Mouse (Mus musculus) intestine, embryonic 16.5 days (tissue): ENCODE measurements around the gene Gm4881. TPM values are rescaled to one million over a fixed set of nuclear protein-coding genes. Genes with fewer than 3 reads are reported as not detected.
"Not testable (repeated sequence)": the region's sequence is repeated elsewhere in the genome, so short reads cannot be mapped to it uniquely, and the experiment has no call there.

Source experiments
- ATAC-seq: fragments of 200-750 bp; cut with Nextera tagmentation; 2 replicates; pipeline ENCODE4 v1.8.0; 2017; ENCODE audit warnings: moderate TSS enrichment, moderate library complexity
- H3K27ac ChIP-seq: fragments of 300-500 bp; sonication (generic); 2 replicates; pipeline ENCODE4 v1.5.1; 2014; ENCODE audit warnings: mild to moderate bottlenecking, low read length
- H3K27me3 ChIP-seq: fragments of 300-500 bp; sonication (generic); replicated peaks from 2 replicates; pipeline ENCODE4 v1.6.1; 2014; ENCODE audit warnings: low read length, control low read depth, mixed read lengths; ENCODE audit not compliant: control insufficient read depth, insufficient read depth
- H3K36me3 ChIP-seq: fragments of 300-500 bp; sonication (generic); 2 replicates; pipeline ENCODE4 v1.6.1; 2014; ENCODE audit warnings: low read length, control low read depth; ENCODE audit not compliant: control insufficient read depth, insufficient read depth
- H3K4me1 ChIP-seq: fragments of 300-500 bp; sonication (generic); 2 replicates; pipeline ENCODE4 v1.6.1; 2014; ENCODE audit warnings: low read length, control low read depth, mixed read lengths; ENCODE audit not compliant: control insufficient read depth, insufficient read depth
- H3K4me2 ChIP-seq: fragments of 300-500 bp; sonication (generic); 2 replicates; pipeline ENCODE4 v1.6.1; 2014; ENCODE audit warnings: low read depth, low read length, control low read depth
- H3K4me3 ChIP-seq: fragments of 300-500 bp; sonication (generic); 2 replicates; pipeline ENCODE4 v1.5.1; 2014; ENCODE audit warnings: mild to moderate bottlenecking, low read length
- H3K9ac ChIP-seq: fragments of 300-500 bp; sonication (generic); 2 replicates; pipeline ENCODE4 v1.6.1; 2014; ENCODE audit warnings: low read depth, low read length
- H3K9me3 ChIP-seq: fragments of 300-500 bp; sonication (generic); 2 replicates; pipeline ENCODE4 v1.6.1; 2016; ENCODE audit warnings: low read length, control low read depth; ENCODE audit not compliant: control insufficient read depth
- WGBS: fragments of 180-500 bp; shearing (Covaris S2); extraction: QIAGEN DNeasy Blood & Tissue Kit; methylation state at CpG from one replicate; pipeline ENCODE4 v1.1.7; 2014; 5-methylcytosine and 5-hydroxymethylcytosine counted together
- polyA plus RNA-seq: library from polyadenylated mRNA; unstranded; fragments of >200 nt; fragmentation: Nextera tagmentation; extraction: Ambion mirVana; gene quantifications from 2 replicates; pipeline ENCODE4 v1.2.1, GENCODE M21; 2015

Gm4881 gene
- polyA plus RNA-seq, 1 experiment from 2014 or later = not detected

DNA sequence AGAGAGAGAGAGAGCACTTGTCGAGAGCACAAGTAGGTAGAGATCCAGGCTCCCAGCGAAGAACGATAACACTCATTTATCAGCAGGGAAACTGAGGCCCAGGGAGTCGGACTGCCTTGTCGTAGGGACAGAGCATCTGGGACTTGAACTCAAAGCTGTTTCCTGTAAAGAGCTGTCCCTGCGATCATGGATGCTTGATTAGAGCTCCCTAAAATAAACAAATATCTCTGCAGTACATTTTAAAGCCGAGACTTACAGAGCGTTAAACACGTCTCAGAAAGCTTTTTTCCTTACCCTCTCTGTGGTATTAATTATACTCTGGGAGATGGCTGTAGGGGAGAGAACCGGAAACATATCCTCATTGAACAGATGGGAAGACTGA is 40.9 kb downstream of the Gm4881 start:
- Histone ChIP-seq H3K4me3 (peak overlapping the region; percentile 76), H3K27ac (peak overlapping the region; percentile 90), H3K4me2 (peak overlapping the region; percentile 83), H3K4me1 (peaks cover 29% of the 10 kb centered on the region), H3K9me3 (no peaks in the 10 kb centered on the region), H3K36me3 (peaks cover 6% of the 10 kb centered on the region; the same call in 1 of the 2 replicates), H3K9ac (peak overlapping the region; percentile 90), H3K27me3 (no peaks in the 10 kb centered on the region)
- ATAC-seq = 0 out of 2 replicates have a peak, but pooled peaks have one; percentile 0
- 20% methylated on average over 10 of the region's 10 CpGs for WGBS

GRCm38 (mm10) chr7:24902630-24903443 is 41.5 kb downstream of the Gm4881 start, which contains the start of gene Arhgef1:
TSS of gene Arhgef1 (plus strand) at chr7:24902912.
- Histone ChIP-seq H3K4me1 (peaks cover 29% of the 10 kb centered on the region), H3K9ac (peak within 1 kb of the TSS; percentile 90), H3K4me3 (peak within 1 kb of the TSS; percentile 76), H3K27me3 (no peaks in the 10 kb centered on the region), H3K36me3 (no peaks in the 10 kb centered on the region), H3K27ac (peak within 1 kb of the TSS; percentile 90), H3K9me3 (no peaks in the 10 kb centered on the region), H3K4me2 (peak within 1 kb of the TSS; percentile 83)
- WGBS = 4% methylated on average over 48 of the region's 68 CpGs
- peak; percentile 55 for ATAC-seq

GRCm38 (mm10) chr7:24902264-24902629 is 42.0 kb downstream of the Gm4881 start:
- no peak for ATAC-seq
- WGBS = 55% methylated on average over 2 of the region's 2 CpGs
- Histone ChIP-seq H3K9ac (peak overlapping the region; percentile 90), H3K9me3 (no peaks in the 10 kb centered on the region), H3K27me3 (no peaks in the 10 kb centered on the region), H3K4me3 (peak overlapping the region; percentile 76), H3K4me2 (peak overlapping the region; percentile 83), H3K36me3 (no peaks in the 10 kb centered on the region), H3K27ac (peak overlapping the region; percentile 90), H3K4me1 (peaks cover 25% of the 10 kb centered on the region)

DNA sequence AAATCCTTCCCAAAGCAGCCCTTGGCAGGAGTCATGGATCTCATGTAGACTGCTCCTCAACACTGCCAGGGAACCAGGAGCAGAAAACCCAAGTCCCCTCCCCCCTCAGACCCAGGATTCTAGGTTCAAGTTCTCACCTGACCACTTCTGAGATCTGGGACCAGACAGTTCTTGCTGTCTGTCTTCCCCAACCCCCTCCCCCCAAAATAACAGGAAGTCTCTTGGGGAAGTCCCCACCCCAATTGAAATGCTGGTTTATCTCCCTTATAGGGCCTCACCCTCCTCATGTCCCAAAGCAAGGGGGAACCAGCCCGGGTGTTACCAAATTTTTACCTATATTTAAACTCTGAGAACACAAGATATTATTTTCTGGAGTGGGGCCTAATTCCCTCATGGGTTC is 42.5 kb downstream of the Gm4881 start:
- Histone ChIP-seq H3K9ac (peak overlapping the region; percentile 90; the same call in 1 of the 2 replicates), H3K36me3 (no peaks in the 10 kb centered on the region), H3K27me3 (no peaks in the 10 kb centered on the region), H3K27ac (peak overlapping the region; percentile 90; the same call in 1 of the 2 replicates), H3K9me3 (no peaks in the 10 kb centered on the region), H3K4me3 (no peak overlapping the region), H3K4me1 (peaks cover 21% of the 10 kb centered on the region), H3K4me2 (0 out of 2 replicates have a peak overlapping the region, but pooled peaks have one; percentile 83)
- WGBS = 56% methylated on average over 1 of the region's 1 CpGs
- no peak for ATAC-seq

- Histone ChIP-seq H3K4me1 (peaks cover 14% of the 10 kb centered on the region), H3K27ac (no peak overlapping the region), H3K9me3 (no peaks in the 10 kb centered on the region), H3K36me3 (no peaks in the 10 kb centered on the region), H3K9ac (no peak overlapping the region), H3K27me3 (no peaks in the 10 kb centered on the region), H3K4me3 (no peak overlapping the region), H3K4me2 (no peak overlapping the region)
- no peak for ATAC-seq
- 72% methylated on average over 6 of the region's 6 CpGs for WGBS
Measured at GRCm38 (mm10) chr7:24901114-24901513, 43.2 kb downstream of the Gm4881 start.

DNA sequence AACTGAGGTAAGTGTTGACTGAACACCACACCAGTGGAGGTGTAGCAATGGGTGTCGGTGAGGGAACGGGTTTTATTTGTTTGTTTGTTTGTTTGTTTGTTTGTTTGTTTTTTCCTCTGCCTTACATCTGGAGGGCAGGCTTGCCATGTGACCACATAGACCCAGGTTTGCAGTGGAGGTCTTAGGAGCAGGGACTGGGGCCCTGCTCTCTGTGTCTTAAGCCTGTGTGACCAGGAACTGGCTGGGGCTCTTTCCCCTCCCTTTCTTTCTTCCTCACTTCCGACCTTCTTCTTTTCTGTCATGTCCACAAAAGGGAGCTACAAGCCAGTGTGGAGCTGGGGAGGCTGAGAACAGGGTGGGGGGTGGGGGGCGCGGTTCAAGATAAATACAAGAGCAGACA is 46.3 kb downstream of the Gm4881 start:
- Histone ChIP-seq H3K27ac (no peak overlapping the region), H3K4me3 (no peak overlapping the region), H3K9me3 (no peaks in the 10 kb centered on the region), H3K4me2 (no peak overlapping the region), H3K9ac (no peak overlapping the region), H3K4me1 (0 out of 2 replicates have a peak, but pooled peaks cover 4% of the 10 kb centered on the region), H3K27me3 (no peaks in the 10 kb centered on the region), H3K36me3 (no peaks in the 10 kb centered on the region)
- no peak for ATAC-seq
- WGBS = 68% methylated on average over 5 of the region's 5 CpGs

GRCm38 (mm10) chr7:24897224-24897623 is 47.1 kb downstream of the Gm4881 start, which contains the start of gene Cd79a:
TSS of gene Cd79a (plus strand) at chr7:24897381.
- Histone ChIP-seq H3K9ac (no peak within 1 kb of the TSS), H3K36me3 (no peaks in the 10 kb centered on the region), H3K4me1 (0 out of 2 replicates have a peak, but pooled peaks cover 3% of the 10 kb centered on the region), H3K27me3 (no peaks in the 10 kb centered on the region), H3K27ac (no peak within 1 kb of the TSS), H3K9me3 (no peaks in the 10 kb centered on the region), H3K4me2 (no peak within 1 kb of the TSS), H3K4me3 (no peak within 1 kb of the TSS)
- WGBS = 67% methylated on average over 12 of the region's 12 CpGs
- ATAC-seq = no peak

- Histone ChIP-seq H3K27ac (no peak overlapping the region), H3K4me3 (no peak overlapping the region), H3K27me3 (no peaks in the 10 kb centered on the region), H3K36me3 (no peaks in the 10 kb centered on the region), H3K9me3 (no peaks in the 10 kb centered on the region), H3K4me2 (no peak overlapping the region), H3K9ac (no peak overlapping the region), H3K4me1 (no peaks in the 10 kb centered on the region)
- WGBS = 83% methylated on average over 8 of the region's 8 CpGs
- ATAC-seq = no peak
Measured at GRCm38 (mm10) chr7:24896269-24896668, 48.0 kb downstream of the Gm4881 start.

GRCm38 (mm10) chr7:24895749-24896148 is 48.5 kb downstream of the Gm4881 start:
- WGBS = 91% methylated on average over 2 of the region's 2 CpGs
- not testable (repeated sequence) for H3K27me3 ChIP-seq, H3K27ac ChIP-seq, H3K4me2 ChIP-seq, H3K9ac ChIP-seq, H3K9me3 ChIP-seq, H3K36me3 ChIP-seq, H3K4me1 ChIP-seq, ATAC-seq, H3K4me3 ChIP-seq
